Mouse (Mus musculus) heart, postnatal 0 days (tissue): ENCODE measurements around the gene Med13l.

Source experiments
- CTCF ChIP-seq: IDR thresholded peaks from 2 replicates; pipeline ENCODE4 v1.5.1; 2016; ENCODE audit warnings: antibody characterized with exemption, control low read depth, low read depth
- EP300 ChIP-seq: IDR thresholded peaks from 2 replicates; pipeline ENCODE4 v1.6.1; 2016; ENCODE audit warnings: antibody characterized with exemption, low read depth

GRCm38 (mm10) chr5:118747026-118747425, 186.5 kb downstream of the Med13l start:
- TF ChIP-seq CTCF: no peak
- no peak for TF ChIP-seq EP300
